Mouse (Mus musculus) naive thymus-derived CD4-positive, alpha-beta T cell, adult 2 months (primary cell): ENCODE results near the gene Ppfia2.

Experiments
- DNase-seq: peaks from one replicate; pipeline ENCODE4 v3.0.0-alpha.2; 2011; ENCODE audit warnings: low read depth

The Ppfia2 gene

GRCm38 (mm10) chr10:106914822-106915221, 444.7 kb downstream of the Ppfia2 start:
- DNase-seq, result no peak

GRCm38 (mm10) chr10:106924334-106924733, 454.2 kb downstream of the Ppfia2 start:
- no peak for DNase-seq

DNA sequence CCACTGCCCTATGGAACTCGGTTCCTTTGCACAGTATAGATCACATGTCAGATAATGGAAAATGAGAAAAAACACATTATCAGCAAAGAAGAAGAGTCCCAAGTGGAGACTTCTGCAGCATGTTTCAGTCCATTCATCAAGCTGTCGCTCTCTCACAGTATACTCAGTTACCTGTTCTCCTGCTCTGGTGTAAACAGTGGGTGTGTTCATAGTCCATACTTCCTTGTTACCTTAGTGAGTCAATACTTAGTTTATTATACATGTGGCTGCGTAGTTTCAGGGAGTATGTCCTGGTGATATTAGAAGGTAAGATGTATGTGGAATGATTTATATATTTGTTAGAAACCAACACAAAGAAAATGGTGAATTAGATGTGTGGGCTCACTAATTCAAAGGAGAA, 454.7 kb downstream of the Ppfia2 start:
- no peak for DNase-seq

DNA sequence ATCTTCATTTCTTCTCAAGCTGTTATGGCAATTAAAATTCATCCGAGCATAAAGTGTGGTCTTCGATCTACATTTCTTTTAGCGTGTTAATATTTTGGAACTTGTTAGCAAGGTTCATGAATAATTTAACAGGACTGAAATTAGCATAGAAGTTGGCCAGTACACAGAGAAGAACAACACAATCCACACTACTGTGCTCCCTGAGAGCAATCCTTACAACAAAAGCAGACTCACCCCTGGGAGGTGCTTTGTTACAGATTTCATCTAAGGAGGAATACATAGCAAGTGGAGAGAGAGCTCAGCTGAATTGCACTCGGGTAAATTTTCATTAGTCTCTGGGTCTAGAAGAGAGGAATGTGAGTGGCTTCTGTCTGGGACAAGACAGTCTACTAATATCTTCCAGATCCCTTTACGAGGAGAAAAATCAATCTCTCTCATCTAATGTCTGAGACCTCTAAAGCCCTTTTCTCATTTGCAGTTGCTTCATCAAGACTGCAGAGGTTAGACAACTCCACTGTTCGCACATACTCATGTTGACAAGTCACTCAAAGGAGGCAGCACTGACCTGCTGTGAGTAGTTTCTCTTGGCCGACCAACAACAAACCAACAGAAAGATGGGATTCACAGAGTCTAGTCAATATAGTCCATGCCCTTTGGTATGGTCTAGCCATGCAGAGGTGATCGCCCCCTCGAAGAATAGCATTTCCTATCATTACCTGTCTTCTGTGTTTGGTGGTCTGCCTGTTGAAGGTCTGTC, 458.6 kb downstream of the Ppfia2 start:
- DNase-seq, result no peak

GRCm38 (mm10) chr10:106932571-106933073, 462.5 kb downstream of the Ppfia2 start:
- DNase-seq, result no peak

GRCm38 (mm10) chr10:106936996-106937395, 466.9 kb downstream of the Ppfia2 start:
- no peak for DNase-seq

GRCm38 (mm10) chr10:106938851-106939250, 468.7 kb downstream of the Ppfia2 start:
- no peak for DNase-seq

DNA sequence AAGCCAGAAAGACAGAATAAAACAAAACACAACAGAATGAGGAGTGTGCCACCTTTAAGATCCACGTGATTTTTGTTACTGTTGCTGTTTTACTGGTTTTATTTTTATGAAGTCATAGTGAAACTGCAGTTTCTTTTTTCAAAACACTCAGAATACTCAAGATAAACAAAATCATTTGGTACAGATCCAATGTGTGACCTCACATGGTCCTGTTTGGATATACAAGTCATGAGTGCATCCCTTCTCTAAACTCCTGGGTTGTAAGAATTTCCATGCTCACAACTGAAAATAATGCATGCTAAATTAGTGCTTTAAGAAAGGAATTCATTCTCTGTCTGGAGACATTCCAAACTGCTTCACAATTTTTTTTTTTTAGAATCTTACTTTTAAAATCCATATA, 469.3 kb downstream of the Ppfia2 start:
- no peak for DNase-seq

GRCm38 (mm10) chr10:106941380-106941779, 471.2 kb downstream of the Ppfia2 start:
- DNase-seq, result no peak

DNA sequence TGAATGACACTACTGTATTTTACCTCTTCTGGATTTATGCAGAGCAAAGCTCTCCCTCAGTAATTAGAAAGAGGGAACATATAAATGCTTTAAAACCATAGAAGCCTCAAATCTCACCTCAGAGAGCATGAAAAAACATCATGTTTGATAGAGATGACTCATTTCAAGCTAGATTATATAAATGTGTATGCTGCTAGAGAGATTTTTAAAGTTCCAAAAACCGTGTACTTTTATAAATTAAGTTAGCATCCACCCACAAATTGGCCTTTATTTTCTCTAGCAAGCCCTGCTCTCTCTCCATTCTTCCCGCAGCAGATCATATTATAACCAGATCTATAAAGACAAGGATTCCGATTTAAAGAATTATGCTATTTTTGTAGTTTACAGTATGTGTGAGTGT, 488.9 kb downstream of the Ppfia2 start:
- no peak for DNase-seq

GRCm38 (mm10) chr10:106975193-106976141, 505.3 kb downstream of the Ppfia2 start:
- DNase-seq, result no peak
